Mouse (Mus musculus) myocyte (in vitro differentiated cells): ENCODE results near the gene Plcl2.

Source experiments
- E2F4 ChIP-seq: IDR thresholded peaks from one replicate; pipeline ENCODE4 v1.6.1; 2011; ENCODE audit warnings: mild to moderate bottlenecking, control low read depth, moderate library complexity; ENCODE audit not compliant: insufficient read depth
- MAX ChIP-seq: IDR thresholded peaks from one replicate; pipeline ENCODE4 v1.6.1; 2011; ENCODE audit warnings: low read depth, mild to moderate bottlenecking, control low read depth
- MYOG ChIP-seq, 3 experiments: IDR thresholded peaks; one replicate each; pipeline ENCODE4 v1.6.1; 2011; ENCODE audit warnings: control low read depth in 2 of 3, low read depth in 2 of 3, mild to moderate bottlenecking in 2 of 3; ENCODE audit not compliant: insufficient read length in 2 of 3, control insufficient read depth in 1 of 3, insufficient read depth in 1 of 3
- POLR2A ChIP-seq: IDR thresholded peaks from one replicate; pipeline ENCODE4 v1.6.1; 2011; ENCODE audit warnings: low read depth, mild to moderate bottlenecking, control low read depth, moderate library complexity; ENCODE audit not compliant: insufficient read length
- TCF12 ChIP-seq: IDR thresholded peaks from one replicate; pipeline ENCODE4 v1.6.1; 2011; ENCODE audit warnings: mild to moderate bottlenecking, control low read depth; ENCODE audit not compliant: poor library complexity, insufficient read depth, severe bottlenecking
- USF1 ChIP-seq: IDR thresholded peaks from one replicate; pipeline ENCODE4 v1.6.1; 2011; ENCODE audit warnings: low read depth, mild to moderate bottlenecking, control low read depth, moderate library complexity

GRCm38 (mm10) chr17:50737068-50737467 is 227.9 kb downstream of the Plcl2 start:
- TF ChIP-seq USF1 (no peak), POLR2A (no peak), MYOG (IDR thresholded peaks at IDR 0.05; ENCODE audit: control insufficient read depth in 1 of 3, insufficient read depth in 1 of 3, insufficient read length in 2 of 3, low read depth in 2 of 3) (peak in 1 of 3 experiments; percentile 49), MAX (no peak), TCF12 (no peak), E2F4 (no peak)
